Mouse (Mus musculus) cerebellum, adult 11-12 months (tissue): Measurements from ENCODE around the gene Kras.

ENCODE experiments used
- DNase-seq: peaks from one replicate; pipeline ENCODE4 v3.0.0; 2022

Gene Kras

GRCm38 (mm10) chr6:145247886-145248285 lies 2.2 kb downstream of the Kras start:
- no peak for DNase-seq

- DNase-seq: no peak
These were observed 3.2 kb downstream of the Kras start for GRCm38 (mm10) chr6:145246841-145247240.

GRCm38 (mm10) chr6:145242521-145242920 lies 7.5 kb downstream of the Kras start:
- no peak for DNase-seq

- no peak for DNase-seq
These were observed 9.8 kb downstream of the Kras start for GRCm38 (mm10) chr6:145240285-145240684.

GRCm38 (mm10) chr6:145237148-145237547 lies 12.9 kb downstream of the Kras start:
- DNase-seq: no peak

- DNase-seq: no peak
These were observed 14.7 kb downstream of the Kras start for GRCm38 (mm10) chr6:145235367-145235766.

- DNase-seq: no peak
These were observed 15.6 kb downstream of the Kras start for GRCm38 (mm10) chr6:145234391-145234790.

GRCm38 (mm10) chr6:145226296-145226695 lies 23.7 kb downstream of the Kras start:
- no peak for DNase-seq

GRCm38 (mm10) chr6:145224246-145224645 lies 25.8 kb downstream of the Kras start:
- DNase-seq: no peak

GRCm38 (mm10) chr6:145215826-145216225 lies 34.2 kb downstream of the Kras start:
- DNase-seq: no peak

- no peak for DNase-seq
These were observed 36.1 kb downstream of the Kras start for GRCm38 (mm10) chr6:145213916-145214315.

- no peak for DNase-seq
These were observed 38.4 kb downstream of the Kras start for GRCm38 (mm10) chr6:145211376-145212305.

GRCm38 (mm10) chr6:145210816-145211338 lies 39.2 kb downstream of the Kras start, which contains the start of the genes Casc1 and Etfrf1:
Gene Casc1, minus strand, starts transcription at chr6:145211005.
Gene Etfrf1, plus strand, starts transcription at chr6:145211134.
- peak; percentile 100 for DNase-seq

- peak; percentile 55 for DNase-seq
These were observed 39.9 kb downstream of the Kras start for GRCm38 (mm10) chr6:145210056-145210680.

- DNase-seq: no peak
These were observed 44.9 kb downstream of the Kras start for GRCm38 (mm10) chr6:145205142-145205541.

GRCm38 (mm10) chr6:145204440-145204839 lies 45.6 kb downstream of the Kras start:
- no peak for DNase-seq

GRCm38 (mm10) chr6:145202432-145203125 lies 47.5 kb downstream of the Kras start:
- no peak for DNase-seq

- DNase-seq: no peak
These were observed 51.9 kb downstream of the Kras start for GRCm38 (mm10) chr6:145197949-145198686.

GRCm38 (mm10) chr6:145193446-145193845 lies 56.6 kb downstream of the Kras start:
- no peak for DNase-seq

GRCm38 (mm10) chr6:145193038-145193437 lies 57.0 kb downstream of the Kras start:
- no peak for DNase-seq

- peak; percentile 27 for DNase-seq
These were observed 62.6 kb downstream of the Kras start for GRCm38 (mm10) chr6:145187093-145188088.
